ENCODE assay signal across 7 mouse cellular contexts in the genomic region with DNA sequence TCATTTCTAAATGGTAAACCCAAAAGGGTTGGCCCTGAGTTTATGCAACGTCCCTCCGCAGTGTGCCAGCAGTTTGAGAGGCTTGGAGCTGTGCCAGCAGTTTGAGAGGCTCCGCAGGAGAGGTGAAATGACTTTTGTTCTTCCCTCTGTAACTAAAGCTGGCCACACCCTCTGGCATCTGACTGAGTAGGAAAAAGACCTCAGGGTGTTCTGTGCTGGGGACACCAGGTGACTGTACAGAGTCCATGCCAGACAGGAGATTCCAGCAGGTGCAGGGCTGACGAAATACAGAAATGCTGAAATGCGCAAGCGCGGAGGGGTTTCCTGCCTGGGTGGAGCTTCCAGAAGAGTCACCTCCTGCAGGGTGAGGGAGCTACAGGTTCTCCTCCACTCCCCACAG. TPM values are rescaled to one million over a fixed set of nuclear protein-coding genes. Genes with fewer than 3 reads are reported as not detected.
DNase-seq lines count a peak whose midpoint lies in the region; ATAC-seq lines count a peak whose summit lies in the region.

No protein-coding gene starts in this region.

- peak; percentile 97 for ATAC-seq in CD4-positive, CD25-positive, alpha-beta regulatory T cell, adult 4 months

- DNase-seq in NIH3T3 (ENCODE audit: low read depth) = peak; percentile 44
- peak; percentile 64 to 70 for DNase-seq in cerebellum, postnatal 36 days
- peak; percentile 91 for DNase-seq in induced T-regulatory cell, adult 2 months (ENCODE audit: low read depth)
- DNase-seq in lung, adult 18-20 months = peak; percentile 94 to 96
- DNase-seq in spleen, postnatal 4 days (ENCODE audit: low spot score in 2 of 2) = peak; percentile 50 to 73
- DNase-seq in MN1 (ENCODE audit: low spot score) = no peak

RNA-seq across cellular contexts. Expression of a gene that starts 16.4 kb away (rescaled TPM):
- 100 to 1,000 TPM; 130 to 142 TPM for polyA plus RNA-seq in CD4-positive, CD25-positive, alpha-beta regulatory T cell, adult 4 months (2017; shearing (Covaris generic))

RNA-seq across cellular contexts. Expression of a gene that starts 50.6 kb away (rescaled TPM):
- polyA plus RNA-seq in CD4-positive, CD25-positive, alpha-beta regulatory T cell, adult 4 months (2017; shearing (Covaris generic)) = 10 to 100 TPM; 54.6 to 56.7 TPM
